Mouse (Mus musculus): ENCODE data around the gene Zmiz2. TPM values are rescaled to one million over a fixed set of nuclear protein-coding genes. Genes with fewer than 3 reads are reported as not detected.

The Zmiz2 gene
- total and polyA plus RNA-seq, 3 experiments: 10.6 to 238 (median 46.3) TPM

DNA sequence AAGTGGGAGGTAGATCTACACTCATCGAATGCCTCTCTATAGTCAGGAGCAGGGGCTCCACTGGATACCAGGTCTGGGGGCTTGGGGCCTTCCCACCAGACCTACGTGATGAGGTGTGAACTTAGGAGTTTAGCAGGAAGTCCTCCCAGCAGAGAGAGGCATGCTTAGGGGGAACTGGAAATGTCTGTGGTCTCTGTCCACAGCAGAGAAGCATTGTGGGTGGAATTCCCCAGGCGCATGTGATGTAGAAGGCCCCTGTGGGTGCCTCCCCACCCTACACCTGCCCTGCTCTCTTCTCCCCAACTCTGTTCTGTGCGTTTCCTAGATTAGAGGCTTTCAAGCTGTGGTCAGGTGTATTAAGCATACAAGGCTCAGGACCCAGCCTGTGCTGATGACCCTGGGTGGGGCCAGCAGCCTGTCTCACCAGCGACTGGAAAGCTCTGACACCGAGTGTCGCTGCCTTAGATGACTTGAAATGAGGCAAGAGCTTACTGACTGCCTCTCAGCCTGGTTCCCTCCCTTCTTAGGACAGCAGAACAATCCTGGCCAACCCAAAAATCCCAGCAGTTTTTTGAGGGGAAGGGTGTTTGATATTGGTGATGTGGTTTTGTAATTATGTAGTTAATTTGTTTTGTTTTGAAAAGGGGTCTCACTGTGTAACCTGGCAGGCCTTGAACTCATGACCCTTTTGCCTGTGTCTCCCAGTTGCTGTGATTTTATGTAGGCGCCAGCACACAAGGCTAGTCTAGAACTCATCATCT, 2.8 kb downstream of the Zmiz2 start:
- H3K79me2 ChIP-seq (replicated peaks; ENCODE audit: control insufficient read depth, extremely low read depth, insufficient read depth, poor library complexity, severe bottlenecking): peaks cover 70% of the 10 kb centered on the region
- no peaks in the 10 kb centered on the region for H3K27me3 ChIP-seq (replicated peaks)
- H3K4me2 ChIP-seq (ENCODE audit: insufficient read depth, low read depth, poor library complexity, severe bottlenecking): peak overlapping the region; percentile 73
- peaks cover 29 to 45% of the 10 kb centered on the region in 2 experiments for H3K36me3 ChIP-seq (replicated peaks in 1 of 2; ENCODE audit: control insufficient read depth in 1 of 2, insufficient read depth in 1 of 2, low read length in 1 of 2)
- H3K27ac ChIP-seq (ENCODE audit: insufficient read depth, low read depth): peak overlapping the region; percentile 96
- in situ Hi-C loops (cut with MboI; ENCODE audit: low pct_ligation_motif_present, low pct_unique_long_range_greater_than_20kb, low sequenced_read_pairs) (no loop called here), dilution Hi-C loops (cut with MboI; ENCODE audit: extremely low pct_ligation_motif_present, extremely low pct_unique_long_range_greater_than_20kb, low sequenced_read_pairs) (no loop called here)
- peak overlapping the region; percentile 66 for H3K9ac ChIP-seq (ENCODE audit: insufficient read depth, low read depth)
- peak; percentile 90 for DNase-seq (ENCODE audit: extremely low read depth)
- TF ChIP-seq RAD21 (IDR thresholded peaks at IDR 0.05; ENCODE audit: low read depth, low read length): no peak; the same call in 1 of the 2 replicates
- 0 out of 2 replicates have a peak, but pooled peaks have one; percentile 75 for TF ChIP-seq KAT2A (IDR thresholded peaks at IDR 0.05; ENCODE audit: insufficient replicate concordance, low read length)
- TF ChIP-seq ZKSCAN1 (IDR thresholded peaks at IDR 0.05; ENCODE audit: borderline replicate concordance, low read depth, low read length): no peak
- peak; percentile 74 for TF ChIP-seq HCFC1 (IDR thresholded peaks at IDR 0.05; ENCODE audit: low read depth, low read length)
- 0 out of 2 replicates have a peak, but pooled peaks have one; percentile 46 for TF ChIP-seq JUND (conservative IDR thresholded peaks at IDR 0.05; ENCODE audit: low read depth, low read length)
- TF ChIP-seq IRF4 (IDR thresholded peaks at IDR 0.05; ENCODE audit: low read depth, low read length): peak; percentile 97
- peak; percentile 93 for TF ChIP-seq ETS1 (conservative IDR thresholded peaks at IDR 0.05; ENCODE audit: low read depth, low read length)
- peak; percentile 93; the same call in 1 of the 2 replicates for TF ChIP-seq SIN3A (IDR thresholded peaks at IDR 0.05; ENCODE audit: low read length)
- TF ChIP-seq E2F4 (IDR thresholded peaks at IDR 0.05; ENCODE audit: insufficient replicate concordance, low read depth, low read length): peak; percentile 69; the same call in 1 of the 2 replicates
- peak; percentile 98 for TF ChIP-seq MAZ (IDR thresholded peaks at IDR 0.05; ENCODE audit: low read depth, low read length)
- TF ChIP-seq MAX (IDR thresholded peaks at IDR 0.05; ENCODE audit: low read length): peak; percentile 97
- peak; percentile 68 for TF ChIP-seq USF2 (conservative IDR thresholded peaks at IDR 0.05; ENCODE audit: low read depth, low read length)
- TF ChIP-seq ZNF384 (IDR thresholded peaks at IDR 0.05; ENCODE audit: low read depth, low read length): peak; percentile 42; the same call in 1 of the 2 replicates
- TF ChIP-seq TBP (conservative IDR thresholded peaks at IDR 0.05; ENCODE audit: low read depth, low read length): peak; percentile 80
- peak; percentile 98 for TF ChIP-seq EP300 (IDR thresholded peaks at IDR 0.05; ENCODE audit: low read length)
- TF ChIP-seq MYC (IDR thresholded peaks at IDR 0.05; ENCODE audit: low read depth, low read length): peak; percentile 98
- peak; percentile 85 for TF ChIP-seq ELF1 (IDR thresholded peaks at IDR 0.05; ENCODE audit: low read depth, low read length)
- peak; percentile 69; the same call in 1 of the 2 replicates for TF ChIP-seq NELFE (IDR thresholded peaks at IDR 0.05; ENCODE audit: low read depth, low read length)
- TF ChIP-seq ZMIZ1 (IDR thresholded peaks at IDR 0.05; ENCODE audit: low read depth, low read length): no peak
- peak; percentile 95 for TF ChIP-seq MEF2A (IDR thresholded peaks at IDR 0.05; ENCODE audit: borderline replicate concordance, low read depth, low read length)
- TF ChIP-seq USF1 (IDR thresholded peaks at IDR 0.05; ENCODE audit: low read depth, low read length): peak; percentile 66; the same call in 1 of the 2 replicates
- TF ChIP-seq ZC3H11A (IDR thresholded peaks at IDR 0.05; ENCODE audit: low read depth, low read length): no peak
- peak; percentile 85 for TF ChIP-seq CHD2 (IDR thresholded peaks at IDR 0.05; ENCODE audit: low read length)
- no peak for TF ChIP-seq JUN (IDR thresholded peaks at IDR 0.05; ENCODE audit: insufficient read depth, low read depth, low read length)
- no peak for TF ChIP-seq PAX5 (IDR thresholded peaks at IDR 0.05; ENCODE audit: low read length)
- TF ChIP-seq RCOR1 (conservative IDR thresholded peaks at IDR 0.05; ENCODE audit: low read depth, low read length): peak; percentile 97
- TF ChIP-seq BHLHE40 (IDR thresholded peaks at IDR 0.05; ENCODE audit: low read depth, low read length): peak; percentile 95
- TF ChIP-seq CTCF (conservative IDR thresholded peaks at IDR 0.05 in 1 of 2, IDR thresholded peaks at IDR 0.05 in 1 of 2; ENCODE audit: low read depth in 2 of 2, low read length in 2 of 2): no peak
- TF ChIP-seq POLR2AphosphoS2 (IDR thresholded peaks at IDR 0.05; ENCODE audit: low read depth, low read length): no peak
- TF ChIP-seq GABPA (IDR thresholded peaks at IDR 0.05; ENCODE audit: insufficient replicate concordance, low read depth, low read length): no peak
- TF ChIP-seq MAFK (IDR thresholded peaks at IDR 0.05; ENCODE audit: insufficient replicate concordance, low read length): peak; percentile 77
- TF ChIP-seq TCF12 (IDR thresholded peaks at IDR 0.05; ENCODE audit: low read depth, low read length): peak; percentile 99
- peak; percentile 72 for TF ChIP-seq NRF1 (IDR thresholded peaks at IDR 0.05; ENCODE audit: low read depth, low read length)
- no peak; the same call in 1 of the 2 replicates for TF ChIP-seq UBTF (IDR thresholded peaks at IDR 0.05; ENCODE audit: low read depth, low read length)
- TF ChIP-seq POLR2A (IDR thresholded peaks at IDR 0.05; ENCODE audit: low read depth, low read length): peak; percentile 59
- peak; percentile 93 for TF ChIP-seq MXI1 (IDR thresholded peaks at IDR 0.05; ENCODE audit: low read depth, low read length)
- TF ChIP-seq CHD1 (IDR thresholded peaks at IDR 0.05; ENCODE audit: low read depth, low read length): peak; percentile 90
- TF ChIP-seq SMC3 (IDR thresholded peaks at IDR 0.05; ENCODE audit: low read depth, low read length): no peak
- H3K4me1 ChIP-seq (ENCODE audit: control insufficient read depth in 1 of 2, insufficient read depth in 2 of 2): peaks cover 33 to 63% of the 10 kb centered on the region in 2 experiments
- peak overlapping the region; percentile 30 to 99 (median 34) for H3K4me3 ChIP-seq (replicated peaks in 1 of 3; ENCODE audit: low read depth in 2 of 3, low read length in 2 of 3, poor library complexity in 1 of 3)
- no peaks in the 10 kb centered on the region for H3K9me3 ChIP-seq (replicated peaks; ENCODE audit: low read length)
